Mouse (Mus musculus): Measurements from ENCODE around the gene Phf1.
"Not testable (repeated sequence)": the region's sequence is repeated elsewhere in the genome, so short reads cannot be mapped to it uniquely, and the experiment has no call there.

The Phf1 gene

GRCm38 (mm10) chr17:26932839-26933398 is at the start of gene Phf1:
TSS of gene Phf1 (plus strand) at chr17:26933052.
- peak; percentile 74 for ATAC-seq (ENCODE audit: low TSS enrichment)

GRCm38 (mm10) chr17:26883585-26883984 is 49.3 kb upstream of the Phf1 start:
- no peak for ATAC-seq (ENCODE audit: low TSS enrichment)

GRCm38 (mm10) chr17:26884995-26885926 is 47.6 kb upstream of the Phf1 start:
- ATAC-seq (ENCODE audit: low TSS enrichment) = peak; percentile 70; the same call in 1 of the 2 replicates

- ATAC-seq (ENCODE audit: low TSS enrichment) = peak; percentile 88
Measured at GRCm38 (mm10) chr17:26886047-26886749, 46.7 kb upstream of the Phf1 start.

GRCm38 (mm10) chr17:26887926-26888325 is 44.9 kb upstream of the Phf1 start:
- no peak for ATAC-seq (ENCODE audit: low TSS enrichment)

- ATAC-seq (ENCODE audit: low TSS enrichment) = peak; percentile 31; the same call in 1 of the 2 replicates
Measured at GRCm38 (mm10) chr17:26892635-26893375, 40.0 kb upstream of the Phf1 start.

- no peak for ATAC-seq (ENCODE audit: low TSS enrichment)
Measured at GRCm38 (mm10) chr17:26893492-26893891, 39.4 kb upstream of the Phf1 start.

- peak; percentile 67 for ATAC-seq (ENCODE audit: low TSS enrichment)
Measured at GRCm38 (mm10) chr17:26894342-26894741, 38.5 kb upstream of the Phf1 start.

- no peak for ATAC-seq (ENCODE audit: low TSS enrichment)
Measured at GRCm38 (mm10) chr17:26895578-26895977, 37.3 kb upstream of the Phf1 start.

GRCm38 (mm10) chr17:26900916-26901315 is 31.9 kb upstream of the Phf1 start:
- ATAC-seq (ENCODE audit: low TSS enrichment) = no peak

GRCm38 (mm10) chr17:26904320-26904719 is 28.5 kb upstream of the Phf1 start:
- no peak for ATAC-seq (ENCODE audit: low TSS enrichment)

GRCm38 (mm10) chr17:26907506-26907905 is 25.3 kb upstream of the Phf1 start:
- ATAC-seq (ENCODE audit: low TSS enrichment) = not testable (repeated sequence)

- no peak for ATAC-seq (ENCODE audit: low TSS enrichment)
Measured at GRCm38 (mm10) chr17:26915248-26915647, 17.6 kb upstream of the Phf1 start.

- peak; percentile 100 for ATAC-seq (ENCODE audit: low TSS enrichment)
Measured at GRCm38 (mm10) chr17:26916711-26917482, 16.0 kb upstream of the Phf1 start, which contains the start of gene Kifc5b. TSS of gene Kifc5b (plus strand) at chr17:26917091.

GRCm38 (mm10) chr17:26917560-26917959 is 15.3 kb upstream of the Phf1 start:
- not testable (repeated sequence) for ATAC-seq (ENCODE audit: low TSS enrichment)

- ATAC-seq (ENCODE audit: low TSS enrichment) = no peak
Measured at GRCm38 (mm10) chr17:26918343-26918742, 14.5 kb upstream of the Phf1 start.

GRCm38 (mm10) chr17:26919516-26919915 is 13.3 kb upstream of the Phf1 start:
- not testable (repeated sequence) for ATAC-seq (ENCODE audit: low TSS enrichment)

- ATAC-seq (ENCODE audit: low TSS enrichment) = not testable (repeated sequence)
Measured at GRCm38 (mm10) chr17:26922368-26922767, 10.5 kb upstream of the Phf1 start.

GRCm38 (mm10) chr17:26925414-26925813 is 7.4 kb upstream of the Phf1 start:
- not testable (repeated sequence) for ATAC-seq (ENCODE audit: low TSS enrichment)

GRCm38 (mm10) chr17:26931795-26932194 is 1.1 kb upstream of the Phf1 start:
- 0 out of 2 replicates have a peak, but pooled peaks have one; percentile 36 for ATAC-seq (ENCODE audit: low TSS enrichment)

GRCm38 (mm10) chr17:26933419-26933818 is 567 bp downstream of the Phf1 start:
- ATAC-seq (ENCODE audit: low TSS enrichment) = no peak

Data from frontal cortex, adult (tissue).